Mouse (Mus musculus) left cerebral cortex, postnatal 10 days (tissue): ENCODE measurements at regions not wholly inside any gene's neighbourhood (a gene's known extent, or its start where the extent isn't known, plus 50 kb on each side); places are given as distances from the start of the nearest gene placed in this dataset.

Experiments used
- DNase-seq, 2 experiments: peaks; one replicate each; pipeline ENCODE4 v3.0.0; 2021 to 2022; ENCODE audit warnings: low spot score in 2 of 2, mixed read lengths in 1 of 2; ENCODE audit errors: extremely low spot score in 1 of 2
- intact Hi-C: fragments of 180-260 bp; cut with DNase I; formaldehyde crosslinking; loops from one replicate; pipeline ENCODE4 v1.15.1; 2025

DNA sequence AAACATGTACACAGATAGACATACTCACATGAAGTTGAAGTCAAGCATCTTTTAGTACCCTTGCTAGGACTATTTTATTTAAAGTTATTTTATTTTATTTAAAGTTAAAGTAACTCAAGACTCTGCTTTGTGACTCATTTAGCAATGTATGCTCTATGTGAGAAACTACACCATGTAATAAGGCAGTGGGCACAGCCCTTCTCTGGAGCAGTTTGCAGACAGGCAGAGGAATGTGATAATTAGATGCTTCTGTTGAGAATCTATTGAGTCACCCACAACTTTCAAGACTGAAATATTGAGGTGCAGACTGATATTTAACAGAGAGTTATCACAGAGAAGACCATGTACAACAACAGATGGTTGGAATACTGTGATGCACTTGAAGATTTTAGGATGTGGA, 825.2 kb upstream of the Cntn5 start:
- no peak for DNase-seq
- intact Hi-C loops = no loop called here

DNA sequence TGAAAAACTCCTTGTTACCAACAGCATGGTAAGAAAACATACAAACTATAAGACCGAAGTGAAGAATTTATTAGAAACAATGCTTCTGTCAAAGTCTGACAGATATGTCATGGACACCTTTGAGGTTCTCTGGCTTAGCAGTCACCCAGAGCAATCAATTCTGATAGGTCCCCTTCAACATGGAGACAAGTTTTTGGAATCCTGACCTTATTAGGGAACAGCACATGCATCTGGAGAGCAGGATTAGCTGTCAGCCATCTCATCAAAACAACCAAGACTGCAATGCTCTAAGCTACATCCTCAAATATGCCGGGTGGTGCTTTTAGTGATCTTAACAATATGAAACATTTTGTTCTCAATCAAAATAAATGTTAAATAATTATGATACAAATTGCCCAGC, 817.2 kb upstream of the Cntn5 start:
- intact Hi-C loops = no loop called here
- no peak for DNase-seq

DNA sequence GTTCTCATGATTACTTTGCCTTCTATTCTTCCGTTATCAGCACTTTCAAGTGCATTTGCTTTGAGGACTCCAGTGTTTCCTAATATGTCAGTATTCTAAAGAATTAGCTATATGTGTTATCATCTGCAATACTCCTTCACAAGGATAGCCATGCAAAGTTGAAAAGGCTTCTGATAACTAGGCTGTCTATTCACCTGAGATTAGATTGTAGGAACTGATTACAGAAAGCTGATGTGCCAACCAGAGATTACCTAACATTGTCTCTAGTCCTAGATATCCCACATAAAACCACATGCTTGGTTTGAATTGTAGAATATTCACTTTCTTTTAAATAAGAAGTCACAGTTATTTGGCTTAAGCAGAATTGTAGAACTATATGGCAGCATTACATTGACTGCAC, 800.1 kb upstream of the Cntn5 start:
- DNase-seq = no peak
- intact Hi-C loops = no loop called here

DNA sequence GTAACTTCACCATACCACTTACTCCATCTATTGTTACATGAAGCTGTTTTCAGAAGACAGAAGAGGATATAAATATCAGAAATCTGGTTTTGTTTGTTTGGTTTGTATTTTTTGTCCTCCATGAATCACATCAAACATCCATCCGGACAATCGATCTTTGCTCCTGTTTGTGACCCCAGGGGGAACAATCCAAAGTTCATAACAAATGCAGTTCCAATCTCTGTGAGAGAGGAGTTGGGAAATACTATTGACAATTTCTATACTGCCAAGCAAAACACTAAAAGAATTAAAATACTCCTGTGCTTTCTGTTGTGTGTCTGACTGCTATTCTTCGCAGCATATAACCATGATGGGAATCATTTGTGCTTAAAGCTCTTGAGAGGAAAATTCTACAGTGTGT, 798.6 kb upstream of the Cntn5 start:
- intact Hi-C loops = no loop called here

DNA sequence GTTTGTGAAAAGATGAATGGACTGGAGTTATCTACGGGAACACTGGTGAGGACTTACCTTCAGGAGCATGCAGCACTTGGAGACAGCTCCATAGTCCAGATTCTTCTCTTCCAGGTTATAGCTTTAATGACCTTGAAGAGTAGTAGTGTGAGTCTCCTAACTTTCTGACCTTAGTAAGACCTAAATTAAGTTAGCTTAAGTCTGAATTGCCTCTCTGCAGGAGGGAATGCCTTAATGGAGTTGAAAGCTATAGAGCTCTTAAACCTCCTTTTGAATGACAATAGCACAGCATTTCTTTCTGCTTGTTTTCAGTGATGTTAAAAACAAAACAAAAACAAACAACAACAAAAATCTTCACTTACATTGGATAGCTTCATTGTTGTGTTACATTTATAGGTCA, 788.9 kb upstream of the Cntn5 start:
- DNase-seq = no peak
- intact Hi-C loops = no loop called here

More for the DNA sequence above, 798.6 kb upstream of the Cntn5 start:
- DNase-seq = no peak

DNA sequence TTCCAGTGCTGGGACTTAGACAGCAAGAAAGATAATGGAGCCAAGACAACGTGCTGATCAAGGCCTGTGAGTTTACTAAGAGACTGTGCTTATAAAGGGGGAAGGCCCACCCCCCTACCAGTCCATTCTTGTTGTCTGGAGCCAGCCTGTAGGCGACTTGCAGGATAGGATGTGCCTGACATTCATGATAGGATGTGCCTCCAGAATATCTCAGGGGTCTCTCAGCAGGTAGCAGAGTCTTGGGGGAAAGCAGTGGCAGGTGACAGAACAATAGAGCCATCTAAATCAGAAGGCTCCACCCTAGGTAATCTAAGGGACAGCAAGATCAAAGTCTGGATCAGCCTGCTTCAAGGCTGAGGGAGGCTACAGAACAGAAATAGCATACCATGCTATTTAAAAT, 782.5 kb upstream of the Cntn5 start:
- intact Hi-C loops = no loop called here
- no peak for DNase-seq

DNA sequence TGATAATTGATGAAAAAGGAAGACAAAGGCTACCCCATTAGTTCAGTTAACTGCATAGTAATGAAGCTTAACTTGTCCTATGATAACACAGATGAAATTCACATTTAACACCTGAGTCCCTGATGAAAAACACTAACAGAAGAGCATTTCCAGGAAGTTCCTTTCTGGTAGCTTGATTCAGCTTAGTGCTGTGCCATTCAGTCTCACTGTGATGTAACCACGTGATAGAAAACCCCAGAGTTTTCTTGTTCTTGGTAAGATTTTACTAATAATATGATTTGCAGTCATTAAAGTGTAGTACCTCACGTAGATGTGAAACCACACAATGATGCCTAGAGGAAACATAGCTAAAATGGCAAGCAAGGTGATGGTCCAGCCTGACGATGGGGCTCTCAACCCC, 767.4 kb upstream of the Cntn5 start:
- intact Hi-C loops = no loop called here
- DNase-seq = no peak

DNA sequence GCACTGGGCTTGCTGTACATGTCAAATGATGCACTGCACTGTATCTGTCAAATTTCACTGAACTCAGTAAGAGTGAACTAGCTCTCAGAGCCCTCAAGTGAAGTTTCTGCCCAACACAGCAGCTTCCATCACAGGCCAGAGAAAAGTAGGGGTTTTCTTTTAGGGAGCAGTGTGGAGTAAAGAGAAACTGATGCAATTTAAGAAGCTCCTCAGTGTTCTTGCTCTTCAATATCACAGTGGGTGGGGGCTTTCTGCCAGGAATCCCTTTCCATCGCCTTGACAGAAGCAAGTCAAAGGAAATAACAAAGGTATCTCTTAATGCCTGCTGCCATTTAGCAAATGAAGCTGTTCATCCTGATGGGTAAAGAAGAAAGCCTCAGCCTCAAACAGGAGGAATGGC, 766.7 kb upstream of the Cntn5 start:
- intact Hi-C loops = no loop called here
- DNase-seq = no peak

DNA sequence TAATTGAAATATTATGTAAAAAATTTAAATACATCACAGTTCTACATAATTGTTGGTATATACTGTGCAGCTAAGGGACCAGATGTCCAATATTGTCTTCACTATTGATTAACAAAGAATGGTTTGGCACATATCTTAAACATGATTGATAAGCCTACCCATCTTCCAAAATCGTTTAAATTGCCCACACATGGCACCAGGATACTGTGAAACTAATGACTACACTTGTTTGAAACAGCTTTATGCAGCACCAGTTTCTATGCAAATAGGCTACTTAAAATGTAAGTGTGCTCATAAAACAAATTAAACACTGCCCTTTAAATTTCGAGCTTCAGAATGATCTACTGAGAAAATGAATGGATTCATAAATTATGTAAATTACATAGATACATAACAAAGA, 724.9 kb upstream of the Cntn5 start:
- intact Hi-C loops = no loop called here
- DNase-seq = no peak

DNA sequence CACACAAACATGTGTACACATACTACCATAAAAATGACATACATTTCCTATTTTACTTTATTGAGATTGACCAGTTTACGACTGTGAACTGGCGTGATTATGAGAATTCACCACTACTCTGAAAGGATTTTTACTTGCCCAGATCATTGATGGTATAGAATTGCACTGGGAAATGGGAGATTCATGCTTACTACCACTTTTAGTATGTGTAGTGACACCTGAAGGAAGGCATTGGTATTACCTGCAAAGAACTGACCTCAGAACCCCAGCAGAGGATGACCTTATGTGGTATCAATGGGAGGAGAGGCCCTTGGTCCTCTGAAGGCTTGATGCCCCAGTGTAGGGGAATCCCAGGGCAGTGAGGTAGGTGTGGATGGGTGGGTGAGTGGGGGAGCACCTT, 699.8 kb upstream of the Cntn5 start:
- intact Hi-C loops = no loop called here
- no peak for DNase-seq

DNA sequence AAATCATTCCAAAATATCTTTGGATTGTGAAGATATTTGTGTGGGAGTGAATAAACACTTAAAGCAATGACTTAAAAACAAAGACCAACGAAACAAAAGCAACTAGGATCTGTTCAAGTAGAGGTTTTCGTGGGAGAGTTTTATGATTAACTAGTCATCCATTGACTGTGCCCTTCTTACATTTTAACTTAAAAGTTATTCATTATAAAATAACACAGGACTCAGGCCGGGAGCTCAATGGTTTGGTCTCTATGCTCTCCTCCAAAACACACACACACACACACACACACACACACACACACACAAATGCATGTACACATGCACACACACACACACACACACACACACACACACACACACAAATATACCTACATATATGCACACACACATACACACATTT, 699.3 kb upstream of the Cntn5 start:
- intact Hi-C loops = no loop called here
- no peak for DNase-seq

DNA sequence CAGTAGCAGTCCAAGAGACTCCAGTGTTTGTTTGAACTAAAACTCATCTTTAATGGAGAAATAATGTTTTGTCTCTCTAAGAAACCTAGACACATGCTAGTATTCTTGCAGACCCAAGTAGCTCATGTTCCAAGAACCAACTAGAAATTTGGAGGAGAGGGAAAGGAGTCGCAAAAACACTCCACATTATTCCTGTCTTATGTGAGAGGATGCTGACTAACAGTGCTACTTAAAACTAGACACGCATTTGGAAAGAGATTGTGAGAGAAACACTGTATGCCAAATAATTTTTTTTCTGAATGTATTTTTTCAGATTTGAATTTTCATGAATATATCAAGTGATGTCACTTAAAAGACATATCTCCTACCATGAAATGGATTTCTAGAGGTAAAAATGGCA, 698.3 kb upstream of the Cntn5 start:
- intact Hi-C loops = no loop called here
- peak in 1 of 2 experiments; percentile 27 for DNase-seq

DNA sequence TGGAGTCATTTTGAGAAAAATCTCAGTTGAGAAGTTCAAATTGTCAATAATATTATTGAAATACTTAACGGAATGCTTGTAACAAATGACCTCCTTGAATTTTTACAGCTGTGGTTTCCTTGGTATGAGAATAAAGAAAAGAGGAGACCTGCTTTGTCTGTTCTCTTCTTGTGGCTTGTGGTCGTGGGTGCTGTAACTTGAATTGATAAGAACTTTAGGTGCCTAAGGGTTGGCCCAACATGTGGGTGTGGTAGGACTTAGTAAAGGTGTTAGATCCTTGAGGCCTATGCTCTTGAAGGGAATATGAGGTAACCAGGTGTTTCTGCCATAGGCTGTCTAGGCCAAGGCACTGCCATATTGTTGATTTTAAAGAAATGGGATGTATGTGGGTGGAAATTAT, 674.4 kb upstream of the Cntn5 start:
- no peak for DNase-seq
- intact Hi-C loops = no loop called here

DNA sequence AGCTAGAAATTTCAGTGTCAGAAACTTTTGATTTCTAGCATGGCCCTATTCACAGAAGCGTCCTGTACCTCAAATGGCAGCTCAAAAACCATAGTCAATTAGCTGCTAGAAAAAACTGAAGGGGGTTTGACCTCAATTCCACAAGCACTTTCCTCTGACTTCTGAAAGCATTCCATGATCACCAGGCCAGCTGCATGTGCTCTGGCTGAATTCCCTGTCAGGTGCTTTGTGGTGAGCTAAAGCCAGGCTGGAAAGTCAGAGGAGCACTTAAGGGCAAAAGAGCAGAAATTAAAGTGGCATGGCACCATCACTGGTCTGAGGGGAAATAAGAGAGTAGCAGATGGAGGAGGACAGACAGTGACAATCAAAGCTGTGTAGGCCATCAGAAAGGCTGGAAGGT, 658.3 kb upstream of the Cntn5 start:
- intact Hi-C loops = no loop called here
- DNase-seq = no peak

DNA sequence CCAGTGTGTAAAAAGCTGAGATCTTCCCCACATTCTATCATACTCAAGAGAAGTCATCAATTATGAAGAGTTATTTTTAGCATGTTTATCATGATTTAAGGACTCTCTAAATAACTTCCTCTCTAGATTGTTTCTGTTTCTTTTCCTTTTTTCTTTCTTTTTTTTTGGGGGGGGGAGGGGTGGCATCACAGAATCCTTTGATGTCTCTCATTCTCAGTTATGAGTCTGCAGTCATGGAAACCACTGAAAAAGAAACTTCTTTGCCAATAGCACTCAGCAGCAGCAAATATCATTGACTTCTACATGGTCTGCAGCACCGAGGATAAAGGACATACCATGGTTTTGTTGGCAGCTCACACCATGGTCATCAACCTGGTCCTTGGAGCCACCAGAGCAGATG, 654.8 kb upstream of the Cntn5 start:
- no peak for DNase-seq
- intact Hi-C loops = no loop called here

DNA sequence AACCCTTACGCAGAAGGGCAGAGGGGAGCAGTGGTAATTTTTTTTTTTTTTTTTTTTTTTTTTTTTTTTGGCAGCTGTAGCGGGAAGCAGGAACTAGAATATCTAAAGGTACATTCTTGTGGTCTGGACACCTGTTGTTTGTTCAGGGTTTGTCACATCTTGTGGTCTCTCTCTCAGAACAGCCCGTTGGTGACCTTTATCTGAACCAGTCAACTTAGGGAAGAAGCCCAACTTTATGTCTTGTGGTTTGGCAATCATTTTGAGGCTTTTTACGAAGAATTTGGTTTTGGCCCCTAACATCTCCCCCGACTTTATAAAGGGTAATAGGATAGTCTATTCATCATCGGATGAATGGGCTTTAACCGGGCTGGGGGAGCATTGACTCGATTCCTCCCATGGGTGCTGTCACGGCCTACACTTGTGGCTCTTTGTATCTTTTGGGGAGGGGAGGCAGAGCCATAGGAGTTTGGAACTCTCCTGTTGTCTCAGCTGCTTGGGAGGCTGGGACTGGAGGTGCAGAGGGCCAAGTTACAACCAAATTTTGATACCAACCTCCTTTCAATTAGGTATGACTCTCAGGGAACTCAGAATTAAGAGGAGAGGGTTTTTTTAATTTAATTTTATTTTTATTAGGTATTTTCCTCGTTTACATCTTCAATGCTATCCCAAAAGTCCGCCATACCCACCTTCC, 609.4 kb upstream of the Cntn5 start:
- intact Hi-C loops = no loop called here
- DNase-seq = no peak
